Mouse (Mus musculus) stomach, embryonic 16.5 days (tissue): ENCODE data around the gene Myh8. TPM values are rescaled to one million over a fixed set of nuclear protein-coding genes. Genes with fewer than 3 reads are reported as not detected.

Source experiments
- ATAC-seq: fragments of 200-750 bp; cut with Nextera tagmentation; 2 replicates; pipeline ENCODE4 v1.8.0; 2017; ENCODE audit warnings: moderate number of reproducible peaks, moderate TSS enrichment; ENCODE audit not compliant: insufficient read depth, low FRiP score
- H3K27ac ChIP-seq: fragments of 300-500 bp; sonication (generic); 2 replicates; pipeline ENCODE4 v1.5.1; 2014; ENCODE audit warnings: low read length
- H3K27me3 ChIP-seq: fragments of 300-500 bp; sonication (generic); 2 replicates; pipeline ENCODE4 v1.6.1; 2014; ENCODE audit warnings: low read length, control low read depth, mixed read lengths; ENCODE audit not compliant: control insufficient read depth, insufficient read depth
- H3K36me3 ChIP-seq: fragments of 300-500 bp; sonication (generic); 2 replicates; pipeline ENCODE4 v1.6.1; 2014; ENCODE audit warnings: low read length; ENCODE audit not compliant: control insufficient read depth, insufficient read depth
- H3K4me1 ChIP-seq: fragments of 300-500 bp; sonication (generic); 2 replicates; pipeline ENCODE4 v1.6.1; 2014; ENCODE audit warnings: low read length, control low read depth, mixed read lengths; ENCODE audit not compliant: control insufficient read depth, insufficient read depth
- H3K4me2 ChIP-seq: fragments of 300-500 bp; sonication (generic); 2 replicates; pipeline ENCODE4 v1.6.1; 2014; ENCODE audit warnings: low read depth, low read length, mixed read lengths
- H3K4me3 ChIP-seq: fragments of 300-500 bp; sonication (generic); replicated peaks from 2 replicates; pipeline ENCODE4 v1.5.1; 2014; ENCODE audit warnings: mild to moderate bottlenecking, low read length
- H3K9ac ChIP-seq: fragments of 300-500 bp; sonication (generic); 2 replicates; pipeline ENCODE4 v1.6.1; 2014; ENCODE audit warnings: low read length
- H3K9me3 ChIP-seq: fragments of 300-500 bp; sonication (generic); replicated peaks from 2 replicates; pipeline ENCODE4 v1.6.1; 2016; ENCODE audit warnings: low read length, control low read depth; ENCODE audit not compliant: control insufficient read depth
- WGBS: fragments of 180-500 bp; shearing (Covaris S2); extraction: QIAGEN DNeasy Blood & Tissue Kit; methylation state at CpG from one replicate; pipeline ENCODE4 v1.1.7; 2014; 5-methylcytosine and 5-hydroxymethylcytosine counted together
- polyA plus RNA-seq: library from polyadenylated mRNA; unstranded; fragments of >200 nt; fragmentation: Nextera tagmentation; extraction: Ambion mirVana; gene quantifications from 2 replicates; pipeline ENCODE4 v1.2.1, GENCODE M21; 2015

The Myh8 gene
- polyA plus RNA-seq, 1 experiment from 2014 or later: 133 TPM

DNA sequence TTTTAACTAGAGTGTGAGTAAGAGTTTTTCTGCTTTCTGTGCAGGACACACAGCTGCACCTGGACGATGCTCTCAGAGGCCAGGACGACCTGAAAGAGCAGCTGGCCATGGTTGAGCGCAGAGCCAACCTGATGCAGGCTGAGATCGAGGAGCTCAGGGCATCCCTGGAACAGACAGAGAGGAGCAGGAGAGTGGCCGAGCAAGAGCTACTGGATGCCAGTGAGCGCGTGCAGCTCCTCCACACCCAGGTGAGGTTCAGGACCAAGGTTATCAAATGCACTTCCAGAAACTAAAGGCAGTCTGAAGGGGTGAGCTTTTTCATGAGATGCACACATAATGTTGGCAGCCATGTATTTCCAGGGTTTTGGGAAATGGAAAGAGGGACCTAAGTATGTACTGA lies 19.9 kb upstream of the Myh8 start:
- H3K36me3 ChIP-seq: no peaks in the 10 kb centered on the region
- no peak overlapping the region for H3K4me2 ChIP-seq
- no peak overlapping the region for H3K9ac ChIP-seq
- H3K4me1 ChIP-seq: no peaks in the 10 kb centered on the region
- no peak overlapping the region for H3K4me3 ChIP-seq
- 78% methylated on average over 7 of the region's 7 CpGs for WGBS
- H3K27me3 ChIP-seq: no peaks in the 10 kb centered on the region
- no peak for ATAC-seq
- no peak overlapping the region for H3K27ac ChIP-seq
- no peaks in the 10 kb centered on the region for H3K9me3 ChIP-seq

GRCm38 (mm10) chr11:67260956-67261355 lies 16.0 kb upstream of the Myh8 start:
- Histone ChIP-seq H3K36me3 (no peaks in the 10 kb centered on the region), H3K9ac (no peak overlapping the region), H3K4me1 (no peaks in the 10 kb centered on the region), H3K4me2 (no peak overlapping the region), H3K27me3 (no peaks in the 10 kb centered on the region), H3K27ac (no peak overlapping the region), H3K9me3 (no peaks in the 10 kb centered on the region), H3K4me3 (no peak overlapping the region)
- WGBS: 80% methylated on average over 6 of the region's 6 CpGs
- ATAC-seq: no peak

- H3K27me3 ChIP-seq: no peaks in the 10 kb centered on the region
- H3K4me1 ChIP-seq: no peaks in the 10 kb centered on the region
- peaks cover 5% of the 10 kb centered on the region; the same call in 1 of the 2 replicates for H3K9me3 ChIP-seq
- H3K4me3 ChIP-seq: no peak overlapping the region
- no peak for ATAC-seq
- H3K27ac ChIP-seq: no peak overlapping the region
- no peak overlapping the region for H3K4me2 ChIP-seq
- no peak overlapping the region for H3K9ac ChIP-seq
- WGBS: 80% methylated on average over 1 of the region's 1 CpGs
- no peaks in the 10 kb centered on the region for H3K36me3 ChIP-seq
Observed at GRCm38 (mm10) chr11:67293440-67293839, 16.5 kb downstream of the Myh8 start.

DNA sequence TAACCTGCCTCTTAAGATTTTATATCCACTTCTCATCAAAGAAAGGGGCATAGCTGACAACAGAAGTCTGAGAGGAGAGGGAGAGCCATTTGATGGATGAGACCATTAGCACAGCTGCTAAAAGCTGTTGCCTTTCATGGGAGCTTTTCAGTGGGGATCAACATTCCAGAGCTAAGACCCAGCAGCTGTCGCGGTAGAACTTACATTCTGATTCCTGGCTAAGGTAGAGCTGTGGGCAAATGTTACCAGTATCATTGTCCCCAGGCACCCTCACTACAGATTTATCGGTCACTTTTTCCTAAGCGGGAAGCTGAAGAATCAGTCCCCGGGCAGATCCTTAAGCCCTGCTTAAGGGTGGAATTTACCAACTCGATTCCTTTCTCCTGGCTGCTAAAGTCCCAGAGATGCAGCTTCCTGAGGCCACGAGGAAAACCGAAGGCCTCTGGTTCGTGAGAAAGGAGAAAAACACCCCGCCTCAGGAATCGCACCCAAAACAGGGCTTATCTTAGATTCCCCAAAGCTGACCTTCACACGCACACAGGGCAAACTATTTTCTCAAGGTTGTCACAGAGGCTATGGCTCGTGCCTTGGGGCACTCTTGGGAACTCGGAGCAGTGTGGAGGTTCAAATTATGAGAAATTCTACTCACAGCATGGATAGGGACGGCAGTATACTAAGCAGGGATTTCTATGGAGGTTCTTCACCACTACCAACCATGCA lies 37.0 kb downstream of the Myh8 start:
- no peak overlapping the region for H3K9ac ChIP-seq
- ATAC-seq: no peak
- no peak overlapping the region for H3K4me2 ChIP-seq
- no peaks in the 10 kb centered on the region for H3K4me1 ChIP-seq
- 29% methylated on average over 15 of the region's 15 CpGs for WGBS
- H3K36me3 ChIP-seq: no peaks in the 10 kb centered on the region
- no peaks in the 10 kb centered on the region for H3K9me3 ChIP-seq
- H3K27me3 ChIP-seq: no peaks in the 10 kb centered on the region
- H3K4me3 ChIP-seq: no peak overlapping the region
- H3K27ac ChIP-seq: no peak overlapping the region

DNA sequence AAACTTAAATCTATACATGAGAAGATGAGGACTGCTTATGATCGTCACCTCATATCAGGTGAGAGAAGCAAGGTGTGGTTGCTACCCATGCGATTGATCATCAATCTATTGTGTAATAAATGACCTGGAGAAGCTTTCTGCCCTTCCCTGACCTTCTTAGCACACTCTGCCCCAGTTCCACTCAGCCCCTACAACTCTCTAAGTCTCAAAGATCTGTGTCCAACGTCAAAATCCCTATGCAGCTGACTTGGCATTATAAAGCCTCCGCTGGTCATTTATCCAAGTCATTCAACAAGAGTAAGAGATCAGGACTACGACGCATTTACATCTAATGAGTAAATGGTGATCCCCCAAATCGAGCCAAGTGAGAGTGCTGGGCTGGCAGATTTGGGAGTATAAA lies 44.4 kb downstream of the Myh8 start, which contains the start of gene Myh13:
Gene Myh13 (plus strand): TSS at position 301 of the 400 bp plus-strand sequence.
- WGBS: 81% methylated on average over 7 of the region's 7 CpGs
- H3K36me3 ChIP-seq: no peaks in the 10 kb centered on the region
- H3K4me3 ChIP-seq: no peak within 1 kb of the TSS
- H3K4me2 ChIP-seq: no peak within 1 kb of the TSS
- no peak within 1 kb of the TSS for H3K27ac ChIP-seq
- no peaks in the 10 kb centered on the region for H3K9me3 ChIP-seq
- no peak for ATAC-seq
- no peaks in the 10 kb centered on the region for H3K27me3 ChIP-seq
- no peak within 1 kb of the TSS for H3K9ac ChIP-seq
- H3K4me1 ChIP-seq: no peaks in the 10 kb centered on the region

GRCm38 (mm10) chr11:67326536-67326935 lies 49.6 kb downstream of the Myh8 start:
- no peaks in the 10 kb centered on the region for H3K9me3 ChIP-seq
- H3K36me3 ChIP-seq: no peaks in the 10 kb centered on the region
- H3K4me1 ChIP-seq: no peaks in the 10 kb centered on the region
- no peak overlapping the region for H3K9ac ChIP-seq
- H3K27ac ChIP-seq: no peak overlapping the region
- WGBS: 68% methylated on average over 2 of the region's 2 CpGs
- H3K4me3 ChIP-seq: no peak overlapping the region
- no peaks in the 10 kb centered on the region for H3K27me3 ChIP-seq
- H3K4me2 ChIP-seq: no peak overlapping the region
- no peak for ATAC-seq

- H3K27me3 ChIP-seq: no peaks in the 10 kb centered on the region
- H3K27ac ChIP-seq: no peak overlapping the region
- H3K4me3 ChIP-seq: no peak overlapping the region
- H3K36me3 ChIP-seq: no peaks in the 10 kb centered on the region
- ATAC-seq: no peak
- 68% methylated on average over 3 of the region's 3 CpGs for WGBS
- H3K9ac ChIP-seq: no peak overlapping the region
- H3K9me3 ChIP-seq: no peaks in the 10 kb centered on the region
- H3K4me1 ChIP-seq: no peaks in the 10 kb centered on the region
- no peak overlapping the region for H3K4me2 ChIP-seq
Observed at GRCm38 (mm10) chr11:67344556-67344955, 67.6 kb downstream of the Myh8 start.

DNA sequence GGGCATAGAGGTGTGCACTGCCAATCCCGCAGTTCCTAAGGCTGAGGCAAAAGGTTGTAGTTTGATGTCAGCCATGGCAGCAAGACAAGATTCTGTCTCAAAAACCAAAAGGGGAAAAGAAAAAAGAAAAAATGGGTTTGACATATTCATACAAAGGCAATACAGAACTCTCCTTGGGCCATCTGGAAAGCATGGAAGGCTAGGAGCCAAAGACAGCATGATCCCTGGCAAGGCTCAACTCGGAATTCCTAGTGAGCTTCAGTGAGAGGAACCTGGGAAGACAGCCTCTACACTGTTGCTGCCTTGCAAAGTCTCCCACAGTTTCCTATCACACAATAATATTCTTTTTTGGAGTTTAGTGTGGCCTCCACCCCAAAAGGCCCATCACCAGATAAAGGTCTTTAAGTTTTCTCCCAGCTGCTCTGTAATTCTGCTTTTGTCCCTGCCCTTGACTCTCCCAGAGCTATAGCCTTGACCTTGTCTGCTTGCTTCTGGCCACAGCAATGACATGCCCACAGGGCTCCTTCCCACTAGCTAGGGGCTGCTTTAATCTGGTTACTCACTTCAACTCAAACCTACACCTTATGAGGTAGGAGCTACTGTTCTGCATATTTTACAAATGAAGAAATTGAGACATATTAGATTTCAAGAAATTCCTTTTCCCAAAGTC lies 68.4 kb downstream of the Myh8 start:
- Histone ChIP-seq H3K9me3 (no peaks in the 10 kb centered on the region), H3K27ac (no peak overlapping the region), H3K4me2 (no peak overlapping the region), H3K36me3 (no peaks in the 10 kb centered on the region), H3K4me3 (no peak overlapping the region), H3K9ac (no peak overlapping the region), H3K27me3 (no peaks in the 10 kb centered on the region), H3K4me1 (no peaks in the 10 kb centered on the region)
- no peak for ATAC-seq
- WGBS: 72% methylated on average over 2 of the region's 2 CpGs

GRCm38 (mm10) chr11:67345856-67346236 lies 68.9 kb downstream of the Myh8 start:
- no peak overlapping the region for H3K27ac ChIP-seq
- H3K4me3 ChIP-seq: no peak overlapping the region
- H3K4me2 ChIP-seq: no peak overlapping the region
- no peak overlapping the region for H3K9ac ChIP-seq
- no peaks in the 10 kb centered on the region for H3K36me3 ChIP-seq
- ATAC-seq: no peak
- H3K27me3 ChIP-seq: no peaks in the 10 kb centered on the region
- H3K9me3 ChIP-seq: no peaks in the 10 kb centered on the region
- no peaks in the 10 kb centered on the region for H3K4me1 ChIP-seq
